Mouse (Mus musculus) layer of hippocampus, adult 2 months (tissue): ENCODE data around the gene Tmco4. TPM values are rescaled to one million over a fixed set of nuclear protein-coding genes. Genes with fewer than 3 reads are reported as not detected.

Experiments used
- DNase-seq, 2 experiments: peaks; one replicate each; pipeline ENCODE4 v3.0.0; 2022; ENCODE audit warnings: low spot score in 2 of 2
- H3K27ac ChIP-seq: fragments of 200-600 bp; 2 replicates; pipeline ENCODE4 v1.8.1; 2022
- H3K4me3 ChIP-seq: fragments of 200-600 bp; 2 replicates; pipeline ENCODE4 v1.8.1; 2022; ENCODE audit warnings: mild to moderate bottlenecking
- CTCF ChIP-seq: fragments of 200-600 bp; conservative IDR thresholded peaks from 2 replicates; pipeline ENCODE4 v1.8.1; 2022; ENCODE audit warnings: antibody characterized with exemption, mild to moderate bottlenecking, moderate library complexity
- total RNA-seq, 2 experiments: library from RNA; stranded (reverse); gene quantifications; 2 replicates each; pipeline ENCODE4 v1.2.3; 2021

The Tmco4 gene
- total RNA-seq, 2 experiments from 2014 or later = 1.6 to 4.2 TPM

DNA sequence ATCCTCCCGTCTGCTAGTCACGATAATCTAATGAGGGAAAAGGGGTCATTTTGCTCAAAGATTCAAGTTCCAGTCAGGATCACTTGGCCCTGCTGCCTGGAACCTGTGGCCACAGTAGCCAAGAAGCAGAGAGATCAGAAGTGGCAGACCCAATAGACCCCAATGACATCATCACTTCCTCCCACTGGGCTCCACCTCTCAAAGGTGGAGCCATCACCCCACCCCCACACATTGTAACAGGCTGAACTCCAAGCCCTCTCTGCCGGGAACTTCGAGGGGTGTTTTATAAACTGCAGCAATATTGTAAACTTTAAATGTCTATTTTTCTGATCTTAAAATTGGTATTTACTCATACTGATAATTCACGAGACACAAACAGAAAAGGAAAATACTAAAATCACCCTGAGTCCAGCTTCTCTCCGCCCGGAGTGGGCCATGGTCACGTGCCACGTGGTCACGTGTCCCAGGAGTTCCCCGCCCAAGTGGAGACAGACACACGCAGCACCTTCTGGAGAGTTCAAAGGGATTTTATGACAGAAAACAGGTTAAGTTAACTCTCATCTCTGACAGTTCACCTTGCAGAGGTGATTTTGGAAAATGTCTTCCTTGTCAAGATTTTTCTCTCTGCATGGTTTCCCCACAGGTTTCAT, 8.2 kb downstream of the Tmco4 start:
- no peak for DNase-seq
- Histone ChIP-seq H3K27ac (no peak overlapping the region), H3K4me3 (no peak overlapping the region)
- TF ChIP-seq CTCF = no peak

DNA sequence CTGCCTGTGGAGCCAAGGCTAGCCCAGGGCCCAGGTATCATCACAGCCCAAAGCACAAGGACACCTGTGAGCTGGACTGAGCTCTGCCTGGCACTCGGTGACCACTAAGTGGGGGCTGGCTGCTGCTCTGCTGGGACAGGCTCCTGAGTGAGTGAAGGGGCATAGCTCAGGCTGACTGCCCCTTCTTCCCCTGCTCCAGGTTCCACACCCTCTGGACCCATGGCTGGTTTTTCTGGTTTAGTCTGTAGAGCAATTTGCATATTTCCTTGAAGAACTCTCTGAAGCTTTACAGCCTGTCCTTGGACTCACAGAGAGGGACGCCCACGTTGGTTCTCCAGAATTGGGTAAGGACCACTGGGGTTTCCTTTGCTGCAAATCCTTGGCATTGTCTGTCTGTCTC, 10.7 kb downstream of the Tmco4 start:
- Histone ChIP-seq H3K4me3 (no peak overlapping the region), H3K27ac (no peak overlapping the region)
- no peak for DNase-seq
- no peak for TF ChIP-seq CTCF

DNA sequence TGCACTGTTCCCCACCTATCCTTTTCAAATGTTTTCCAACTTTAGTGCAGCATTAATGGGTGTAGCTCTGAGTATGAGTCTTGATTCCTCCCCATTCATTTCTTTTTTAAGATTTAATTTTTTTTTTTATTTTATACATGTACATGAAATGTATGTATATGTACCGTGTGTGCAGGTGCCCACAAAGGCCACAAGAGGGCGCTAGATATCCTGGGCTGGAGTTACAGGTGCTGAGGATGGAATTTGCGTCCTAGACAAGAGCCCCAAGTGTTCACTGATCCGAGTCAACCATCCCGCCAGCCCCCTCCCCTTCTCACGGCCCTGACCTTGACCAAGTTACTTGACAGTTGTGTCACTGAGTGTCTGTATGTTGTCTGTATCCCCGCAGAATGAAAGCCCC, 12.1 kb downstream of the Tmco4 start:
- no peak for DNase-seq
- H3K4me3 ChIP-seq = no peak overlapping the region
- H3K27ac ChIP-seq = no peak overlapping the region
- peak; percentile 62 for TF ChIP-seq CTCF

DNA sequence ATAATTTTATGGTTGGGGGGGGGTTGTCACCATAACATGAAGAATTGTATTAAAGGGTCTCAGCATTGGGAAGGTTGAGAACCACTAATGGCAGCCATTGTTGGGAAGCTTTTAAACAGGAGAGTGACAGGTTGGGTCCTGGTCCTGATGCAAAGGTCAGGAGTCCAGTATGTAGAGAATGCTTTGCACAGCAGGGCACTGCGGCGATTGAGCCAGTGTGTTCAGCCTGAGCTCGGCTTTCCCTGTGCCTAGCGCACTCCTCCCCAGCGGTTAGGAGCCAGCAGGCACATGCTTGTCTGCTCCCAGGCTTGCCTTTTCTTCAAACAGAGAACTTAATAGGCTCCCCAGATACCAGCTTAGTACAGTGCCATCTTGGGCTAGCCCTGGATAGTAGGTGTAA, 13.6 kb downstream of the Tmco4 start:
- no peak for DNase-seq

DNA sequence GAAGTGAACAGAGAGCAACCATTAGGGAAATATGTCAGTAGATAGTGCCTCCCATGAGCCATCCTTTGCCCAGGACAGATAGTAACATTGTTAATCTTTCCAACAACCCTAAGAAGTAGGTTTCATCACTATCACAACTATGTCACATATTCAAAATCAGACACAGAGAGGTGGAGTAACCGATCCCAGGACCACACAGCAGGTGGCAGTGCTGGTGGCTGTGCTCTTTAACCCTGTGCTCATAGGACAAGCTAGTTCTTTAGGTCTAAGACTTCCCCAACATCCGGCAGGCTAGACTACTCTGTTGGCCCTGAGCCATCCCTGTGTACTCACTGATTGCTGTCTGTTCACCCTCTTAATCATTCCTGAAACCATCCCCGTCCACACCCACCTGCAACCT, 21.7 kb downstream of the Tmco4 start:
- Histone ChIP-seq H3K27ac (no peak overlapping the region), H3K4me3 (no peak overlapping the region)
- DNase-seq = no peak
- TF ChIP-seq CTCF = no peak

More for the DNA sequence above, 13.6 kb downstream of the Tmco4 start:
- no peak overlapping the region for H3K27ac ChIP-seq
- TF ChIP-seq CTCF = no peak
- H3K4me3 ChIP-seq = no peak overlapping the region

DNA sequence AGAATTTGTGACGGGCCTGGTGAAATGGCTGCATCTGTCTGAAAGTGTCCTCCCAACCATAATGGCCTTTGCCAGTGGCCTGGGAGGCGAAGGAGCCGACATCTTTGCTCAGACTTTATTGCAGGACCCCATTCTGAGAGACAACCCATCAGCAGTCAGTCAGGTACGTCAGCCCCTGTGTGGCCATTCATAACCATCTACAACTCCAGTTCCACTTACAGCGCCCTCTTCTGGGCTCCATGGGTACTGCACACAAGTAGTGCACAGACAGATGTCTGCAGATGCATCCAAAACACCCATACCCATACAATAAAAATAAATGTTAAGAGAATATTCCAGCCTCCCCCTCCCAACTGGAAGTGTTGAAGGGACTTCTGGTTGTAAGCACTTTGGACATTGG, 23.7 kb downstream of the Tmco4 start:
- no peak overlapping the region for H3K27ac ChIP-seq
- H3K4me3 ChIP-seq = no peak overlapping the region
- DNase-seq = no peak
- TF ChIP-seq CTCF = peak; percentile 74

DNA sequence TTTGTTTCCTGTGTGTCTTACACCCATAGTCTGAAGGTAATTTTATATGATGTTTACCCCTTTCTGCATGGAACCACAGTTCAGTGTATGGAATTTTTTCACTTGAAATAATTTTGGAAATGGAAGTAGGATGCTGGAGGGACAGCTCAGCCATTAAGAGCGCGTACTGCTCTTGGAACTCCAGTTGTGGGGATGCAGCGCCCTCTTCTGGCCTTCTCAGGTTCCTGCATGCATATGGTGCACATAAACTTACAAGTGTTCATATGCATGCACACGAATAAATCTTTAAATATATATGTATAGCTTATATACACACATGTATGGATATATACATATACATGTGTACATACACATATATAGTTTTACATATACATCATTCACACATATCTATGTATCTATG, 24.4 kb downstream of the Tmco4 start:
- Histone ChIP-seq H3K4me3 (no peak overlapping the region), H3K27ac (no peak overlapping the region)
- no peak for DNase-seq
- peak; percentile 63 for TF ChIP-seq CTCF

DNA sequence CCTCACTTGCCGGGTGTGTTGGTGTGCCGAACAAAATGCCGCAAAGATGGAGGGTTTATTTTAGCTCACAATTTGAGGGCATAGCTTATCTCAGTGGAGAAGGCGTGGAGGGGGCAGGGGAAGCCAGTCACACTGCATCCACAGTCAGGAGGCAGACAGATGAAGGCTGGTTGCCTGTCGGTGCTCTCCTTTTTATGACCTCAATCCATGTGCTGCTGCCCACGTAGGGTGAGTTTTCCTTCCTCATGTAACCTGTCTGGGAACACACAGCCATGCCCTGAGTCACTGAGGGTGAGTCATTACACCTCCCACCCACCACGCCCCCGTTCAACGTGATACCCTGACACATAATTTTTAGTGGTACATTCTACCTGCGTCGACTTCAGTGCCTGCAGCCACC, 25.9 kb downstream of the Tmco4 start:
- DNase-seq = no peak
- TF ChIP-seq CTCF = no peak
- Histone ChIP-seq H3K27ac (no peak overlapping the region), H3K4me3 (no peak overlapping the region)

DNA sequence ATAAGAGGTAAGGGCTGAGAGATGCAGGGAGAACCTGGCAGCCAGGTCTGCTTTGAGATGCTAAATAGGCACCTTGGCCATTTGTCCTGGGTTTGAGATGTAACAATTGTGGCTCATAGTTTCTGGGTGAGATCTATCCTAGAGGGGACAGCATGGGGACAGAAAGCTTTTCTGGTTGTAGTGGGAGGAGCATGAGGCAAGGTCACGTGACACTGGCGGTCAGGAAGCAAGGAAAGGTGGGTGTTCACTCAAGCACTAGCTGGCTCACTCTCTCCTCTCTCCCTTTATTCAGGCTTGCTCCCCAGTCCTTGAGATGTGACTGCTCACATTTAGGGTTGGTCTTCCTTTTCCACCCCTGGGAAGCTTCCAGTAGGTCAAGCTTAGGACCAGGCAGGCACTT, 28.3 kb downstream of the Tmco4 start:
- no peak for DNase-seq
- no peak overlapping the region for H3K4me3 ChIP-seq
- TF ChIP-seq CTCF = no peak
- no peak overlapping the region for H3K27ac ChIP-seq

DNA sequence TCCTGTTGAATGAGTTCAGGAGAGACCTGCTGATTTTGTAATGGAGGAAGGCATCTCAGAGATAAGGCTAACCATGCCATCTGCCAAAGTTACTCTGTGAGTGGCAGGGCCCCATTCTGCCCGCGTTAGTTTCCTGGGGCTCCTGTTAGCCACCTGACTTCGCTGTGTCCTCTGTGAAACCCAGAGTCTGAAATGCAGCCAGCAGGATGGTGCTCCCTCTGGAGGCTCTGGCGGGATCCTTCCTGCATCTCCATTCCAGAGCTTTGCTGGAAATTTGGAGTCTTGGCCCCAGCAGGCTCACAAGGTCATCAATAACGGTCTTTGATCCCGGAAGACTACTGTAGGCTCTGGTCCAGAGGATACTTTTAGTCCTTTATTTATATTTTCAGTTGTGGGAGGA, 28.7 kb downstream of the Tmco4 start:
- H3K27ac ChIP-seq = no peak overlapping the region
- H3K4me3 ChIP-seq = no peak overlapping the region
- DNase-seq = no peak
- peak; percentile 74 for TF ChIP-seq CTCF

DNA sequence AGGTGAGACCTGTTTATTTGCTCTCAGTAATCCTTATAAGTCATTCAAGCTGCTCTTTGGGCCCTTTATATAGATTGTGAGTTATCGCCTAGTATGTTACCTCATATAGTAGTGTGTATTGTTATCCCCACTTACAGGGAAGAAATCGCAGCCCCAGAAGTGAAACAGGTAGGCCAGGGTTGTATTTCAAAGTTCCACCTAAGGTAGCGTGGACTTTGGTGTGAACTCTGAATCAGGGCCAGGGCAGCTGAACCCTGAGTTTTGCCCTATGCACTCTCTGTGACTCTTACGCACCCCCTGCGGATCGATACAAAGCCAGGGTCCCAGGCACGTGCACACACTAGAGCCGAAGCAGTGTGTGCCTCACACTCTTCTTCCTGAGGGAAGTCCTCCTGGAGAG, 31.4 kb downstream of the Tmco4 start:
- DNase-seq = no peak
- Histone ChIP-seq H3K27ac (no peak overlapping the region), H3K4me3 (no peak overlapping the region)
- TF ChIP-seq CTCF = no peak

DNA sequence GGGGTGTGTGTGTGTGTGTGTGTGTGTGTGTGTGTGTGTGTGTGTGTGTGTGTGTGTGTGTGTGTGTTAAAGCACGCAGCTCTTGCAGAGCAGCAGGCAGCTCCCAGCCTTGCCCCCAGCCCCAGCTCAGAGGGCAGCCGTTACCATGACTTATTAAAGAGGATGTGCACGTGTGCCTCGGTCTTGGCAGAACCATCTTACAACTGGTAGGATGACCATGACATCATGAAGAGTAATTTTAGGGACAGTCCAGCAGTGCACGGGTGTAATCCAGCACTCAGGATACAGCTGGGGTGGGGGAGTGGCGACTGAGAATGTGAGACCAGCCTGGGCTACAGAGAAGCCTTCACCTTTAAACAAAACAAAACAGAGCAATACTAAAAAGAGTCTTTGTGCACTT, 32.5 kb downstream of the Tmco4 start:
- H3K4me3 ChIP-seq = no peak overlapping the region
- H3K27ac ChIP-seq = no peak overlapping the region
- no peak for DNase-seq
- TF ChIP-seq CTCF = no peak

DNA sequence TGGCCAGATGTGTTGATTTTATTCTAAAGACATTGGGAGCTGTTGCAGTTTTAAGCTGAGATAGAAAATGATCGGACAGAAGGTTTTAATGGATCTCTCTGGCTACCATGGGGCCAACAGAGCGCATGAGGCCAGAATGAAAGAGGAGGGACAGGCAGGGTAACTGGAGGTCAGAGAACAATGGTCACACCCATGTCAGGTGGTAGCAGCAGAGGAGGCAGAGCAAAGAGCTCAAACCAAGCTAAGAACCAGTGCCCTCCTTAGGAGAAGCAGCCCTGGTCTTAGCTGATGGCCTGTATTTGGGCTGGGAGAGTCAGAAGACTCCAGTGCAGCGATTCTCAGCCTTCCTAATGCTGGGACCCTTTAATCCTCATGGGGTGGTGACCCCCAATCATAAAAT, 34.7 kb downstream of the Tmco4 start:
- no peak for TF ChIP-seq CTCF
- no peak for DNase-seq
- Histone ChIP-seq H3K27ac (no peak overlapping the region), H3K4me3 (no peak overlapping the region)

DNA sequence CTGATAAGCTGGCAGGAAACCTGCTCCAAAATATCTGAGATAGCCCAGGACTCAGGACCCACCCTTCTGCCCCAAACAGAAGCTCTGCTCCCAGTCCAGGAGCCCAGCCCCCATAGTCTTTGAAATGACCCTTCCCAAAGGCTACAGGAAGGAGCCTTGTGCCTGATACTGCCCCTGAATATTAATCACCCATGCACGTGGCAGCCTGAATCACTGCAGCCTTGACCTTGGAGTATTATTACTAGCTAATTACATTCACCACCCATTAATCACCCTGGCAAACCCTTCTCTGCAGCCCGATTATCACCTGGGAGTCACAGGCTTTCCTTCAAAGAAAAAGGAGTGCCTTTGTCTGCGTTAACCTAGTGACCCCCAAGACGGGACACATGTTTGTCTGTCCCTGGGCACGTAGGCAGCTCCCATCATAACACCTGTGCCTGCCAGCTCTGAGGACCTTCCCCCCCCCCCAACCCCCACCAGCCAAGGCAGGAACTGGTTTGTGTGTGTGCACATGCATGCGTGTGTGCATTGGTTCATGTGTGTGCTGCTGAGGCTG, 35.4 kb downstream of the Tmco4 start:
- no peak for TF ChIP-seq CTCF
- Histone ChIP-seq H3K27ac (no peak overlapping the region), H3K4me3 (no peak overlapping the region)
- DNase-seq = no peak
